Mouse (Mus musculus) left cerebral cortex, postnatal 36 days (tissue): ENCODE measurements at regions not wholly inside any gene's neighbourhood (a gene's known extent, or its start where the extent isn't known, plus 50 kb on each side); places are given as distances from the start of the nearest gene placed in this dataset.

Experiments used
- DNase-seq, 2 experiments: peaks; one replicate each; pipeline ENCODE4 v3.0.0; 2021 to 2022; ENCODE audit warnings: low spot score in 2 of 2, mixed read lengths in 1 of 2
- intact Hi-C: fragments of 180-260 bp; cut with DNase I; formaldehyde crosslinking; loops from one replicate; pipeline ENCODE4 v1.15.1; 2025

GRCm38 (mm10) chr19:21527391-21527790 is 54.1 kb upstream of the Gda start:
- DNase-seq: no peak
- intact Hi-C loops: loop anchor here (5.0 kb wide), 1 partner anchor 50 kb away; no protein-coding TSS in a partner anchor

DNA sequence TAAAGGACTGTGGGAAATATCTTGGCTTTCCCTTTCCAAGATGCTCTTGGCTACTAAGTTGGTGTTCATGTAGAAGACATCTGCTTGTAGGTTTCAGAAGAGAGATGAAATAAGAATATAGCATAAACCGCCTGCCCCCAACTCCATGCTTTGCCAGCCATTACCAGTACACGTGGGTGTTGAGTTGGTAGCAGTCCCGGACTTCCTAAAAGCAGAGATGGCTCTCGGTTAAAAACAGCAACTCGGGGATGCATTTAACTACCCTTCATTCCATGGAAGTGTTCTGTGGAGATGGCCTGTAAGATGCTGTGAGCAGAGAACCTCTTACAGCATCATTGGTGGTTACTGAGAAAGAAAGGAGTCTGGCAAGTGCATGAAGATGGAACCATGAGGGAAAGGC is 52.6 kb upstream of the Gda start:
- intact Hi-C loops: loop anchor here (5.0 kb wide), 1 partner anchor 49 kb away; no protein-coding TSS in a partner anchor
- DNase-seq: peak; percentile 83 to 86
